Mouse (Mus musculus) bone marrow, adult 2 months (tissue): ENCODE measurements at regions not wholly inside any gene's neighbourhood (a gene's known extent, or its start where the extent isn't known, plus 50 kb on each side); places are given as distances from the start of the nearest gene placed in this dataset.

Source experiments
- CTCF ChIP-seq: fragments of 200-500 bp; IDR thresholded peaks from 2 replicates; pipeline ENCODE4 v1.5.1; 2011; ENCODE audit warnings: low read length, control low read depth; ENCODE audit not compliant: control insufficient read depth, insufficient read depth
- POLR2A ChIP-seq: fragments of 200-500 bp; IDR thresholded peaks from 2 replicates; pipeline ENCODE4 v1.6.1; 2011; ENCODE audit warnings: low read depth, mild to moderate bottlenecking, control low read depth, low read length, borderline replicate concordance; ENCODE audit not compliant: control insufficient read depth

- TF ChIP-seq POLR2A (no peak), CTCF (no peak)
These were observed 71.4 kb upstream of the Grip1 start for GRCm38 (mm10) chr10:119382257-119382656.
